Mouse (Mus musculus): Measurements from ENCODE around the gene Cd99l2. TPM values are rescaled to one million over a fixed set of nuclear protein-coding genes. Genes with fewer than 3 reads are reported as not detected.

Gene Cd99l2
- 7.4 and 7.8 TPM in 2 replicates for polyA plus RNA-seq (2012; rRNA removed)

GRCm38 (mm10) chrX:71492634-71493278 lies at the start of gene Cd99l2:
Gene Cd99l2 (minus strand): TSS chrX:71492849.

Other genes with a start within 250 kb of the Cd99l2 start
- 2.9 and 3.7 TPM in 2 replicates for gene Mtmr1, start 128.1 kb downstream of the Cd99l2 start, polyA plus RNA-seq (2012; rRNA removed)
- 202 TPM in 2 replicates for gene Hmgb3, start 63.1 kb upstream of the Cd99l2 start, polyA plus RNA-seq (2012; rRNA removed)
- 0.02 and 0.12 TPM in 2 replicates for gene Gpr50, start 170.8 kb upstream of the Cd99l2 start, polyA plus RNA-seq (2012; rRNA removed)

All from liver, embryonic 14 days (tissue).